Mouse (Mus musculus): ENCODE data around the gene Fbxo46. TPM values are rescaled to one million over a fixed set of nuclear protein-coding genes. Genes with fewer than 3 reads are reported as not detected.

Fbxo46 gene
- total and polyA plus RNA-seq, 3 experiments = 10.1 to 13.7 TPM; not detected in 1

- no peak overlapping the region for H3K4me3 ChIP-seq (ENCODE audit: control insufficient read depth in 1 of 2, insufficient read depth in 1 of 2, low read depth in 2 of 2, low read length in 2 of 2)
- H3K27me3 ChIP-seq (ENCODE audit: control insufficient read depth in 1 of 2, insufficient read depth in 2 of 2, low read length in 2 of 2) = no peaks in the 10 kb centered on the region
- no peak overlapping the region for H3K9ac ChIP-seq (ENCODE audit: control insufficient read depth, low read depth, low read length, poor library complexity, severe bottlenecking)
- peaks cover 1% of the 10 kb centered on the region; the same call in 1 of the 2 replicates for H3K79me2 ChIP-seq (ENCODE audit: control insufficient read depth, insufficient read depth, low read length, poor library complexity)
- H3K27ac ChIP-seq (ENCODE audit: control insufficient read depth, low read depth, low read length) = no peak overlapping the region
- H3K9me3 ChIP-seq (replicated peaks; ENCODE audit: insufficient read depth, low read length) = no peaks in the 10 kb centered on the region
- peaks cover 0 to 10% of the 10 kb centered on the region in 2 experiments; a peak in 3 of 4 replicates for H3K4me1 ChIP-seq (ENCODE audit: control insufficient read depth in 1 of 2, insufficient read depth in 2 of 2, low read length in 2 of 2)
- no peaks in the 10 kb centered on the region for H3K36me3 ChIP-seq (ENCODE audit: control insufficient read depth in 1 of 2, insufficient read depth in 2 of 2, low read length in 2 of 2)
- no peak for DNase-seq (ENCODE audit: low read depth, low spot score)
- no peak for TF ChIP-seq JUND (IDR thresholded peaks at IDR 0.05; ENCODE audit: low read depth, low read length)
- TF ChIP-seq USF1 (IDR thresholded peaks at IDR 0.05; ENCODE audit: low read depth, low read length) = no peak
- TF ChIP-seq TCF12 (IDR thresholded peaks at IDR 0.05; ENCODE audit: low read depth, low read length) = no peak
- TF ChIP-seq EP300 (IDR thresholded peaks at IDR 0.05; ENCODE audit: low read depth in 1 of 2, low read length in 2 of 2) = no peak
- TF ChIP-seq MAFK (IDR thresholded peaks at IDR 0.05; ENCODE audit: borderline replicate concordance, low read depth, low read length) = no peak
- no peak for TF ChIP-seq TAL1 (IDR thresholded peaks at IDR 0.05; ENCODE audit: low read length)
- no peak for TF ChIP-seq ZC3H11A (IDR thresholded peaks at IDR 0.05; ENCODE audit: low read depth, low read length)
- no peak for TF ChIP-seq UBTF (IDR thresholded peaks at IDR 0.05; ENCODE audit: borderline replicate concordance, insufficient read depth, low read depth, low read length)
Observed at GRCm38 (mm10) chr7:19100290-19100689, 19.4 kb upstream of the Fbxo46 start.

DNA sequence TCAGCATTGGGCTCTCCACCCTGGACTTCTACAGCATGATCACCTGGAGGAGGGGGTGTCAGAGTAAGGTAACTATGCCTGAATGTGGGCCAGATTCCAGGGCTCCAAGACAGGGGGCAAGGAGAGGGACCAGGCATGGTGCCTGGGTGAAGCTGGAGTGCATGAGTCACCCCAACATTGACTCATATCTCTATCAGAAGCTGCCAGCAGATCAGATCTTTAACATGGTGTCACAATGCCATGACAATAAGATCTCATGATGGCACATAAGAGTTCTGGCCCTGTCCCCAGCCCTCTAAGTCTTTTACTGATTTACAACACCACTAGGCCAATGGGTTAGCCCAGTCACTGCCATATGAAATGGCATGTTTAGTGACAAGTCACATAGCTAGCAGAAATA, 15.9 kb upstream of the Fbxo46 start:
- no peak for TF ChIP-seq CHD2 (IDR thresholded peaks at IDR 0.05; ENCODE audit: low read length)
- no peak for TF ChIP-seq MAFK (IDR thresholded peaks at IDR 0.05; ENCODE audit: borderline replicate concordance, low read depth, low read length)
- TF ChIP-seq USF1 (IDR thresholded peaks at IDR 0.05; ENCODE audit: low read depth, low read length) = no peak
- no peak for TF ChIP-seq SMC3 (IDR thresholded peaks at IDR 0.05; ENCODE audit: low read depth, low read length)
- no peak for TF ChIP-seq ZMIZ1 (IDR thresholded peaks at IDR 0.05; ENCODE audit: low read depth, low read length)
- no peak for TF ChIP-seq JUND (IDR thresholded peaks at IDR 0.05; ENCODE audit: low read depth, low read length)
- TF ChIP-seq EP300 (IDR thresholded peaks at IDR 0.05; ENCODE audit: low read depth in 1 of 2, low read length in 2 of 2) = no peak
- no peak for TF ChIP-seq GABPA (IDR thresholded peaks at IDR 0.05; ENCODE audit: low read depth, low read length)
- TF ChIP-seq ETS1 (IDR thresholded peaks at IDR 0.05; ENCODE audit: low read depth, low read length) = no peak
- Histone ChIP-seq H3K4me3 (ENCODE audit: control insufficient read depth in 1 of 2, insufficient read depth in 1 of 2, low read depth in 2 of 2, low read length in 2 of 2) (no peak overlapping the region), H3K4me1 (ENCODE audit: control insufficient read depth in 1 of 2, insufficient read depth in 2 of 2, low read length in 2 of 2) (peaks cover 0 to 4% of the 10 kb centered on the region in 2 experiments; a peak in 1 of 4 replicates), H3K79me2 (ENCODE audit: control insufficient read depth, insufficient read depth, low read length, poor library complexity) (no peaks in the 10 kb centered on the region), H3K27ac (ENCODE audit: control insufficient read depth, low read depth, low read length) (no peak overlapping the region), H3K36me3 (ENCODE audit: control insufficient read depth in 1 of 2, insufficient read depth in 2 of 2, low read length in 2 of 2) (no peaks in the 10 kb centered on the region), H3K9ac (ENCODE audit: control insufficient read depth, low read depth, low read length, poor library complexity, severe bottlenecking) (no peak overlapping the region), H3K9me3 (replicated peaks; ENCODE audit: insufficient read depth, low read length) (no peaks in the 10 kb centered on the region), H3K27me3 (ENCODE audit: control insufficient read depth in 1 of 2, insufficient read depth in 2 of 2, low read length in 2 of 2) (peaks cover 0 to 3% of the 10 kb centered on the region in 2 experiments; a peak in 1 of 4 replicates)
- DNase-seq (ENCODE audit: low read depth, low spot score) = no peak

GRCm38 (mm10) chr7:19104486-19104885, 15.2 kb upstream of the Fbxo46 start:
- no peak for TF ChIP-seq ZMIZ1 (IDR thresholded peaks at IDR 0.05; ENCODE audit: low read depth, low read length)
- TF ChIP-seq BHLHE40 (IDR thresholded peaks at IDR 0.05; ENCODE audit: borderline replicate concordance, low read depth, low read length) = peak; percentile 43; the same call in 1 of the 2 replicates
- Histone ChIP-seq H3K4me1 (ENCODE audit: control insufficient read depth in 1 of 2, insufficient read depth in 2 of 2, low read length in 2 of 2) (peaks cover 0 to 4% of the 10 kb centered on the region in 2 experiments; a peak in 1 of 4 replicates), H3K27ac (ENCODE audit: control insufficient read depth, low read depth, low read length) (no peak overlapping the region), H3K36me3 (ENCODE audit: control insufficient read depth in 1 of 2, insufficient read depth in 2 of 2, low read length in 2 of 2) (no peaks in the 10 kb centered on the region), H3K27me3 (ENCODE audit: control insufficient read depth in 1 of 2, insufficient read depth in 2 of 2, low read length in 2 of 2) (peaks cover 0 to 3% of the 10 kb centered on the region in 2 experiments; a peak in 1 of 4 replicates), H3K9ac (ENCODE audit: control insufficient read depth, low read depth, low read length, poor library complexity, severe bottlenecking) (no peak overlapping the region), H3K9me3 (replicated peaks; ENCODE audit: insufficient read depth, low read length) (no peaks in the 10 kb centered on the region), H3K4me3 (ENCODE audit: control insufficient read depth in 1 of 2, insufficient read depth in 1 of 2, low read depth in 2 of 2, low read length in 2 of 2) (no peak overlapping the region), H3K79me2 (ENCODE audit: control insufficient read depth, insufficient read depth, low read length, poor library complexity) (no peaks in the 10 kb centered on the region)
- no peak for DNase-seq (ENCODE audit: low read depth, low spot score)
